Mouse (Mus musculus) forebrain, embryonic 15.5 days (tissue): ENCODE data around the gene Slc18a2. TPM values are rescaled to one million over a fixed set of nuclear protein-coding genes. Genes with fewer than 3 reads are reported as not detected.

ENCODE experiments used
- ATAC-seq: fragments of 200-750 bp; cut with Nextera tagmentation; replicated peaks from 2 replicates; pipeline ENCODE4 v1.8.0; 2017; ENCODE audit warnings: mild to moderate bottlenecking, moderate TSS enrichment, moderate library complexity
- H3K27ac ChIP-seq: fragments of 300-500 bp; sonication (generic); replicated peaks from 2 replicates; pipeline ENCODE4 v1.5.1; 2015; ENCODE audit warnings: mild to moderate bottlenecking, inconsistent platforms
- H3K27me3 ChIP-seq: fragments of 300-500 bp; sonication (generic); 2 replicates; pipeline ENCODE4 v1.6.1; 2015; ENCODE audit warnings: inconsistent platforms
- H3K36me3 ChIP-seq: fragments of 300-500 bp; sonication (generic); 2 replicates; pipeline ENCODE4 v1.6.1; 2015; ENCODE audit warnings: mild to moderate bottlenecking, inconsistent platforms
- H3K4me1 ChIP-seq: fragments of 300-500 bp; sonication (generic); 2 replicates; pipeline ENCODE4 v1.6.1; 2015; ENCODE audit warnings: inconsistent platforms
- H3K4me2 ChIP-seq: fragments of 300-500 bp; sonication (generic); replicated peaks from 2 replicates; pipeline ENCODE4 v1.6.1; 2015; ENCODE audit warnings: mild to moderate bottlenecking, inconsistent platforms
- H3K4me3 ChIP-seq: fragments of 300-500 bp; sonication (generic); 2 replicates; pipeline ENCODE4 v1.5.1; 2015; ENCODE audit warnings: mild to moderate bottlenecking, inconsistent platforms
- H3K9ac ChIP-seq: fragments of 300-500 bp; sonication (generic); replicated peaks from 2 replicates; pipeline ENCODE4 v1.6.1; 2015; ENCODE audit warnings: mild to moderate bottlenecking, inconsistent platforms
- H3K9me3 ChIP-seq: fragments of 300-500 bp; sonication (generic); 2 replicates; pipeline ENCODE4 v1.6.1; 2016; ENCODE audit warnings: inconsistent platforms
- WGBS: fragments of 180-500 bp; shearing (Covaris S2); methylation state at CpG from one replicate; pipeline ENCODE4 v1.1.7; 2015; ENCODE audit warnings: mixed read lengths; 5-methylcytosine and 5-hydroxymethylcytosine counted together
- polyA plus RNA-seq: library from polyadenylated mRNA; unstranded; fragments of >200 nt; fragmentation: Nextera tagmentation; extraction: Ambion mirVana; gene quantifications from 2 replicates; pipeline ENCODE4 v1.2.1, GENCODE M21; 2015

Gene Slc18a2
- polyA plus RNA-seq, 1 experiment from 2014 or later, result 24.1 TPM

DNA sequence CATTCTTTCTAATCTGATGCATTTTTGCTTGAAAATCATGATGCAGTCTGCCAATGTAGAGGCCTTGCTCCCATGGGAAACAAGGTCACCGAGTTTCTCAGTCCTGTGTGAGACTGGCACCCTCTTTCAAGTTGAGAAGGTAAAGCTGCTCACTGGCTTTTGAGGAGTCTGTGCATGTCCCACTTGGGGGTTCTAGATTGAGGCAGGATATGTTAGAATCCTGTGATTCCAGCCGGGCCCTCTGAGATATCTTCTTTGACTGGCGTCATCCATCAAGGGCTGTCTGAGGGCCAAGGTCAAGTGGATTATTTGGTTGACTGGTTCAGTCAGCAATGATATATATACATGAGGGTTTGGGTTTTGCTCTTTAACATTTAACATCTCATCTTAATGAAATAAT lies 21.3 kb downstream of the Slc18a2 start:
- H3K27ac ChIP-seq, result no peak overlapping the region
- H3K36me3 ChIP-seq, result peaks cover 3% of the 10 kb centered on the region; the same call in 1 of the 2 replicates
- H3K27me3 ChIP-seq, result no peaks in the 10 kb centered on the region
- no peak overlapping the region for H3K4me2 ChIP-seq
- H3K4me3 ChIP-seq, result no peak overlapping the region
- WGBS, result 93% methylated on average over 3 of the region's 3 CpGs
- no peaks in the 10 kb centered on the region for H3K4me1 ChIP-seq
- ATAC-seq, result no peak
- H3K9ac ChIP-seq, result no peak overlapping the region
- H3K9me3 ChIP-seq, result no peaks in the 10 kb centered on the region

DNA sequence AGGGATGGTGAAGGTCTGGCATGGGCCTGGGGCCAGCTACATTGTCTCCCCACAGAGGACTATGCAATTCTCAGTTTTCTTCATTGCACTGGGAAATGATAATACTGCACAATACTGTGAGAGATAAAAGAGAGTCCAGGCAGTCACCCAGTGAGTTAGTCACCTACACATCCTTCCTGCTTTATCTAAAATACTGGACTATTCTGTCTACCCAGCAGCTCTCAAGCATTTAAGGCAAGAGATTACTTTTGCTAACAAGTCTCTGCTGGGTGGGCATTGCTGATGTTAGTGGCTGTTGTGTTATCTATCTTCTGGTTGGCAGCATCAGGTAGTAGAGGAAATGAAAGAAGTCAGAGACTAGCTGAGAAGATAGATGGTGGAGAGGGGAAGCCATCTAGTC lies 28.3 kb downstream of the Slc18a2 start:
- ATAC-seq, result no peak

DNA sequence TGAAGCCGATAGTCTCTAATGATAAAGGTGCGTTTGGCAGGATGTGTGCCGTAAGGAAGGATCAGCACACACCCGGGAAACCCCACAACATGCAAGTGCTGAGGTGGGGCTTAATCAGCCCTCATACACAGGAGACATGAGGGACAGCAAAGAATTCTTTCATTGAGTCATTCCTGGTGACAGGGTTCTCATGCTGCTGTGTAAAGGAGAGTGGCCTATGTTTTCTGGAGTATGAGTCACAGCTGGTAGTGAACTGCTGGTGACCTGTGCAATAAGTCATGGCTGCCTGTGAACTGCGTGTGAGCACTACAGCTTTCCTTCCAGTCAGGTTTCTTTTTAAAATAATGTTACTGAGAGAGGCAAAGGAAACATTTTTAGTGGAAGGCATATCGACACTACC lies 29.1 kb downstream of the Slc18a2 start:
- Histone ChIP-seq H3K4me3 (no peak overlapping the region), H3K27me3 (no peaks in the 10 kb centered on the region), H3K27ac (0 out of 2 replicates have a peak overlapping the region, but pooled peaks have one; percentile 24), H3K9me3 (no peaks in the 10 kb centered on the region), H3K9ac (no peak overlapping the region), H3K4me1 (no peaks in the 10 kb centered on the region), H3K36me3 (no peaks in the 10 kb centered on the region), H3K4me2 (no peak overlapping the region)
- ATAC-seq, result no peak
- WGBS, result 87% methylated on average over 6 of the region's 6 CpGs

More for the DNA sequence above, 28.3 kb downstream of the Slc18a2 start:
- Histone ChIP-seq H3K27me3 (no peaks in the 10 kb centered on the region), H3K9me3 (no peaks in the 10 kb centered on the region), H3K9ac (no peak overlapping the region), H3K4me3 (no peak overlapping the region), H3K36me3 (no peaks in the 10 kb centered on the region), H3K27ac (no peak overlapping the region), H3K4me1 (no peaks in the 10 kb centered on the region), H3K4me2 (no peak overlapping the region)

DNA sequence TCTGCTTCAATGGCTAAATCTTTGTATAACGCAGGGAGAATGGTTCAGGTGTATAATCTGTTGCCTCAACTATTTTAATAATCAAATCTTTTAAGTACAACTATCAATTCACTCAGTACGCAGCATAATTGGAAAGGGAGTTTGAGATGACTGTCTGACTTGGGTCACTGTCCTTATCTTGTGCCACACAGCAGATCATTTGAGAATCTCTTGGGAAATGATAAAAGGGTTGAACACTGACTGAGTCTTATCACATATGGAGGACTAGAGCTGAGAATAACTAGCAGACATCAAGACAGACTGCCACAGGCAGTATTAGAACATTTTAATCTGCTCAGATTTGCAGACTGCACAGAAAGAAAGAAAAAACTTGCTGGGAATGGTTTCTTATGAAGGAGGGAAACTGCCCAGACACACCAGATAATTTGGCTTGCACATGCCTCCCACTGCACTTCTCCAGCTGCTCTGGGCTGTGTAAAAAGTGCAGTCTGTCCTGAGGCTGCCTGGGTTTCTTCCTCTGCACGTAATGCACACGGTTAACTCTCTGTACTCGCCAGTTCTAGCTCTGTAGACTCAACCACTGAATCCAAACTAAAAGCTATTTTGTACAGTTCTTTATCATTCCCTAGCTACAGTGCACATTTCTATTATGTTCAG lies 31.6 kb downstream of the Slc18a2 start:
- Histone ChIP-seq H3K4me2 (no peak overlapping the region), H3K27me3 (no peaks in the 10 kb centered on the region), H3K9ac (no peak overlapping the region), H3K36me3 (no peaks in the 10 kb centered on the region; the same call in 1 of the 2 replicates), H3K9me3 (no peaks in the 10 kb centered on the region), H3K27ac (no peak overlapping the region), H3K4me3 (no peak overlapping the region), H3K4me1 (no peaks in the 10 kb centered on the region)
- no peak for ATAC-seq
- 84% methylated on average over 5 of the region's 5 CpGs for WGBS

DNA sequence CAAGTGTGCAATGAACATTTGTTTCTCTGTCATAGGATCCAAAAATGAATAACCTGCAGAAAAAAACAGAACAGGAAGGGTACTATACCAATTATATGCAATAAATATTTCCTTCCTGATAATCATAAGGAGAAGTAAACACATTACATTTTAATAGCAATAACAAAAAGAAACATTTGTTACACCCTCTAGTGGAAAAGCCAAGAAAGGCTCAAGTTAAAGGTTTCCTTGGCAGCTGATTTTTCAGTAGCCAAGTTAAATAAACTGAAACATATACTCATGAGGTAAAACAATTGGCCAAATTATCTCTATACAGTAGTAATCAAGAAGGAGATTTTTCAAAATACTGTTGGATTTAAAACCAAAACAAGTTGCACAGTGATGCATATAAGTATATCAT lies 54.6 kb downstream of the Slc18a2 start:
- H3K36me3 ChIP-seq, result no peaks in the 10 kb centered on the region
- no peaks in the 10 kb centered on the region for H3K27me3 ChIP-seq
- no peaks in the 10 kb centered on the region for H3K9me3 ChIP-seq
- ATAC-seq, result no peak
- no peaks in the 10 kb centered on the region for H3K4me1 ChIP-seq
- H3K27ac ChIP-seq, result no peak overlapping the region
- H3K9ac ChIP-seq, result no peak overlapping the region
- H3K4me2 ChIP-seq, result no peak overlapping the region
- H3K4me3 ChIP-seq, result no peak overlapping the region

DNA sequence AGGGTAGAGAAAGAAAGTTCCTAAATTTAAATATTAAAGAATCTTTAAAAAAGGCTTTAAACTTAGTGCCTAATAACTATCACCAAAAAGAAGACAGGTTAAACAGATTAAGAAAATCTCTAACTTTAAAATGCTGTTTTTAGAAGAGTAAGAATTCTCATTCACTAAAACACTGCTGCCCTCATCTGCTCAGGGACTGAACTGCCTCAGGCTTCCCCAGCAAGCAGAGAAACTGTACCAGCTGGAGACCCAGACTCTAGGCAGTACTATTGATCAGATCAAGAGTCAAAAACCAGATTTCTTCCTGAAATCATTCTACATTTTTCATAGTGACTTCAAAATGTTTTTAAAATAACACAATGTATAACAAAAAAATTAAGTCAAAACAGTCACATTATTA lies 55.9 kb downstream of the Slc18a2 start:
- no peak overlapping the region for H3K4me3 ChIP-seq
- no peaks in the 10 kb centered on the region for H3K27me3 ChIP-seq
- ATAC-seq, result no peak
- no peaks in the 10 kb centered on the region for H3K9me3 ChIP-seq
- H3K4me2 ChIP-seq, result no peak overlapping the region
- H3K36me3 ChIP-seq, result no peaks in the 10 kb centered on the region
- no peak overlapping the region for H3K27ac ChIP-seq
- H3K9ac ChIP-seq, result no peak overlapping the region
- H3K4me1 ChIP-seq, result no peaks in the 10 kb centered on the region

DNA sequence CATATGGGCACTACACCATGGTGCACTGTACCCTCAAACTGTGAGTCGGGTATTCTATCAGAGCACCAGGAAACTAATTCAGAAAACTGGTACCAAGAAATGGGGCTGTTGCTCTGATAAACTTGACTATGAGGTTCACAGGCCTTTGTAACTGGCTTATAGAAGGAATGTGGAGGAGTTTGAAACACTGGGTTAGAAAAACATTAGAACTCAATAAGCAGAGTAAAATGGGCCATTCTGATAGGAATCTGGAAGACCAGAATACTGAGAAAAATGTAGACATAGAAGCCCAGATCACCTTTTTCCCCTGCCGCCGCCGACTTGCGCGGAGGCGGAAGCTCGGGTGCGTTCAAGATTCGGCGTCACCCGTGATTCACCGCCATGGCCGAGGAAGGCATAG lies 61.3 kb downstream of the Slc18a2 start, which contains the start of gene Rps12-ps3:
Gene Rps12-ps3 (plus strand): TSS at position 301 of the 400 bp plus-strand sequence.
- no peak for ATAC-seq
- 97% methylated on average over 14 of the region's 14 CpGs for WGBS
- no peaks in the 10 kb centered on the region for H3K4me1 ChIP-seq
- peaks cover 4% of the 10 kb centered on the region; the same call in 1 of the 2 replicates for H3K36me3 ChIP-seq
- no peaks in the 10 kb centered on the region for H3K27me3 ChIP-seq
- H3K4me3 ChIP-seq, result no peak within 1 kb of the TSS
- H3K4me2 ChIP-seq, result no peak within 1 kb of the TSS
- no peak within 1 kb of the TSS for H3K9ac ChIP-seq
- H3K9me3 ChIP-seq, result no peaks in the 10 kb centered on the region
- H3K27ac ChIP-seq, result no peak within 1 kb of the TSS

DNA sequence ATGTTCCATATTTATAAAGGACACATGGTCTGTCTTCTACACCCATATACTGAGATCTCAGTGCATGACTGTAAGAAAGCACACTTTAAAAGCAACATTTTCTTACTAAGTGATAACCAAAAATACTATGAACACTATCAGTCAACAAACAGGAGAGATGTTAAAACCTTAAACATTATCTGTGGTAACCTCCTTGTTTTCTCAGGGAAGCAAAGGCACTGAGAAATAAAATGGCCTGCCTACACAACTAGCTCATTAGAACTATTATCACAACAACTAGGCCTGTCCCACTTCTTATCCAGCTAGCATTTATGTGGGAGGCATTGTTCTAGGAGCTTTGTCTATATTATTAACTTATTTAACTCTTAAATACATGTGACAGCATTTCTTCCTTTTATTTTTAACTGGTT lies 70.1 kb downstream of the Slc18a2 start:
- Histone ChIP-seq H3K36me3 (no peaks in the 10 kb centered on the region), H3K4me2 (no peak overlapping the region), H3K4me3 (no peak overlapping the region), H3K27ac (no peak overlapping the region), H3K27me3 (no peaks in the 10 kb centered on the region), H3K9me3 (no peaks in the 10 kb centered on the region), H3K4me1 (no peaks in the 10 kb centered on the region), H3K9ac (no peak overlapping the region)
- ATAC-seq, result no peak

DNA sequence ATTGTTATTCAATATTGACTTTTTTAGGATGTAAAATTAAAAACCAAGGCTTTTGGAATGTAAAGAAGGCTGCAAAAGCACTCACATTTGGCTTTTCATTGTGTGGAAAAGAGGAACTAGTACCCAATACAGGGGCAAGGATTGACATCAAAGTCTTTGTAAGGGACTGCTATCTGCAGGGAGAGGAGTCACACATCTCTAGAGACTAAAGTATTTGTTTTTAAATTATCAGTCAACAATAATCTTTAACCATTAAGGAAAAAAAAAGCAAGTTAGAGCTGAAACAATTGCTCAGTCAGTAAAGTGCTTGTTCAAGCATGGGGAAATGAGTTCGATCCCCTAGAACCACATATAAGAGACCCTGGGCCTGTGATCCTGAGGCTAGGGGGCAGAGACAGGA lies 76.0 kb downstream of the Slc18a2 start:
- no peaks in the 10 kb centered on the region for H3K27me3 ChIP-seq
- no peaks in the 10 kb centered on the region for H3K36me3 ChIP-seq
- H3K4me1 ChIP-seq, result peaks cover 10% of the 10 kb centered on the region
- 96% methylated on average over 1 of the region's 1 CpGs for WGBS
- ATAC-seq, result no peak
- H3K4me2 ChIP-seq, result no peak overlapping the region
- H3K27ac ChIP-seq, result no peak overlapping the region
- H3K9me3 ChIP-seq, result no peaks in the 10 kb centered on the region
- no peak overlapping the region for H3K4me3 ChIP-seq
- no peak overlapping the region for H3K9ac ChIP-seq

DNA sequence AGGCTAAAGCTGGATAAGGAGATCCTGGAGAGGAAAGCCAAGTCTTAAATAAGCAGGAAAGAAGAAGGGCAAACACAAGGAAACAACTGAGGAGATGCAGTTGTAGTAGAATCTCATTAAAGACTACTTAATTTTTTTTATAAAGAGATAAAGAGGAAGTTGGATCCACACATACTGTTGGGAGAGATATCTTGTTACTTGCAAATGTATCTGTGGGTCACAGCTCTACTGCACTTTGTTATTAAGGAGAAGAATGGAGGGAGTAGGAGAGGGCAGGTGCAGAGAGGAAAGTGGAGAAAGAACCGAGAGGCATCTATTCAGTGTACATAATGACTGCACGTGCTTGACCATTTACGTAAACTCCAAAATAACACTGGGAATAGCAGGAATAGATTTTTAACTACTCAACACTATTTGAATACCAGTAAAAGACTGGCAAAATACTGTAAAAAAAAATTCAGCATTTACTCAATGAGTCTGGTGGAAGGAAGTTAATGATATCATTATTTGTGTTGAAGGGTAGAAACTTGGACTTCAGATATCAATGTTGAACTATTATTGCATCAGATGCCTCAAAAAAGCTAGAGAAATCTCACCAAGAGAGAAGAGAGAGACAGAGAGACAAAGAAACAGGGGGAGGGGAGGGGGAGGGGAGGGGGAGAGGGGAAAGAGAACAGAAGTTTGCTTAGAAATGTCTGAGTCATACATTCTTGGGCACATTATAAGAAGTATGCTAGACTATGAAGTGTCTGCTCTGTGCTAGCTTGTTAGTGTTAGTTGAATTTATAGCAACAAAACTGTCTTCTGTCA lies 77.4 kb downstream of the Slc18a2 start:
- WGBS, result 59% methylated on average over 3 of the region's 3 CpGs
- no peak for ATAC-seq

DNA sequence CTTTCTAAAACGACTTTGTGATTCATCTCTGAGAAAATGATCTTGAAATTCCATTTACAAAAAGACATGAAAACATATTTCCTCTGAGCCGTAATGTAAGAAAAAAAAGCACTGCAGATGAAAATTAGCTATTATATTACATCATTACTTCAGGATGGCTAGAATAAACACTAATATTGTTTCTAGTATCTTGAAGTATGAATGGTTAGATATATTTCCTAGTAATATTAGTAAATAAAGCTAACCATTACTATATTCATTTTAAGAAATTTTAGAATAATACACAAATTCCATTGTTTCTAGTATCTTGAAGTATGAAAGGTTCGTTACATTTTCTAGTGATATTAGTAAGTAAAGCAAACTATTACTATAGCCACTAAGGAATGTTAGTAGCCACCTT lies 79.2 kb downstream of the Slc18a2 start:
- no peak overlapping the region for H3K9ac ChIP-seq
- no peak for ATAC-seq
- no peaks in the 10 kb centered on the region for H3K36me3 ChIP-seq
- no peak overlapping the region for H3K27ac ChIP-seq
- H3K4me1 ChIP-seq, result peaks cover 38% of the 10 kb centered on the region
- no peak overlapping the region for H3K4me2 ChIP-seq
- H3K9me3 ChIP-seq, result no peaks in the 10 kb centered on the region
- no peak overlapping the region for H3K4me3 ChIP-seq
- H3K27me3 ChIP-seq, result no peaks in the 10 kb centered on the region
- 84% methylated on average over 3 of the region's 3 CpGs for WGBS

More for the DNA sequence above, 77.4 kb downstream of the Slc18a2 start:
- H3K9me3 ChIP-seq, result no peaks in the 10 kb centered on the region
- H3K4me3 ChIP-seq, result no peak overlapping the region
- no peak overlapping the region for H3K4me2 ChIP-seq
- no peak overlapping the region for H3K27ac ChIP-seq
- H3K27me3 ChIP-seq, result no peaks in the 10 kb centered on the region
- peaks cover 20% of the 10 kb centered on the region for H3K4me1 ChIP-seq
- H3K9ac ChIP-seq, result no peak overlapping the region
- H3K36me3 ChIP-seq, result no peaks in the 10 kb centered on the region

DNA sequence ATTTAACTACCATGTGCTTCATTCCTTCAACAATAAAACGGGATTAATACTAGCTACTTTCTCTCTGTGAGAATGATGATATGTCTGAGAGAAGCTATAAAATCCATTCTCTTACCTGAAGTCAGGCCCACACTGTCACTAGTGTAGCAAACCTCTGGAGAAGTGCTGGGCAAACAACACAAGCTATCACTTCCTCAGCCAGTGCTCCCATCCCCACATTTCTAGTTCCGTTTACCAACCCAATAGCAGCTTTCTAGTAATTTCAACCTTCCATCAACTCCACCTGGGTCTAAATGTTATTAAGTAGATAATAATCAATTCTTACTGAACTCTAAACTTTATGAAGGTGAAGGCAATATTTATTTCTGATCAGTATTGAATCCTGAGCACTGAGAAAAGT lies 82.3 kb downstream of the Slc18a2 start:
- peaks cover 41% of the 10 kb centered on the region for H3K4me1 ChIP-seq
- no peak overlapping the region for H3K27ac ChIP-seq
- H3K27me3 ChIP-seq, result no peaks in the 10 kb centered on the region
- no peak for ATAC-seq
- peak overlapping the region; percentile 90 for H3K9ac ChIP-seq
- H3K9me3 ChIP-seq, result no peaks in the 10 kb centered on the region
- no peaks in the 10 kb centered on the region for H3K36me3 ChIP-seq
- peak overlapping the region; percentile 92 for H3K4me2 ChIP-seq
- H3K4me3 ChIP-seq, result peak overlapping the region; percentile 83
- WGBS, result 18% methylated on average over 2 of the region's 2 CpGs
